Mouse (Mus musculus) midbrain, embryonic 14.5 days (tissue): Measurements from ENCODE around the gene BC048562. TPM values are rescaled to one million over a fixed set of nuclear protein-coding genes. Genes with fewer than 3 reads are reported as not detected.

ENCODE experiments used
- ATAC-seq: fragments of 200-750 bp; cut with Nextera tagmentation; 2 replicates; pipeline ENCODE4 v1.8.0; 2017; ENCODE audit warnings: moderate number of reproducible peaks, moderate library complexity; ENCODE audit not compliant: low FRiP score, low TSS enrichment
- DNase-seq: peaks from one replicate; pipeline ENCODE4 v3.0.0-alpha.2; 2015
- H3K27ac ChIP-seq: fragments of 300-500 bp; sonication (generic); replicated peaks from 2 replicates; pipeline ENCODE4 v1.5.1; 2014; ENCODE audit warnings: mild to moderate bottlenecking, low read depth, low read length, moderate library complexity
- H3K27me3 ChIP-seq: fragments of 300-500 bp; sonication (generic); 2 replicates; pipeline ENCODE4 v1.6.1; 2014; ENCODE audit warnings: low read length, control low read depth, mixed read lengths; ENCODE audit not compliant: control insufficient read depth, insufficient read depth
- H3K36me3 ChIP-seq: fragments of 300-500 bp; sonication (generic); 2 replicates; pipeline ENCODE4 v1.6.1; 2014; ENCODE audit warnings: low read length, control low read depth; ENCODE audit not compliant: control insufficient read depth, insufficient read depth
- H3K4me1 ChIP-seq: fragments of 300-500 bp; sonication (generic); 2 replicates; pipeline ENCODE4 v1.6.1; 2014; ENCODE audit warnings: mild to moderate bottlenecking, antibody characterized with exemption, low read length, control low read depth; ENCODE audit not compliant: control insufficient read depth, insufficient read depth
- H3K4me2 ChIP-seq: fragments of 300-500 bp; sonication (generic); 2 replicates; pipeline ENCODE4 v1.6.1; 2014; ENCODE audit warnings: mild to moderate bottlenecking, low read length, moderate library complexity
- H3K4me3 ChIP-seq: fragments of 300-500 bp; sonication (generic); replicated peaks from 2 replicates; pipeline ENCODE4 v1.5.1; 2014; ENCODE audit warnings: low read depth, low read length
- H3K9ac ChIP-seq: fragments of 300-500 bp; sonication (generic); replicated peaks from 2 replicates; pipeline ENCODE4 v1.6.1; 2014; ENCODE audit warnings: mild to moderate bottlenecking, low read length, moderate library complexity
- H3K9me3 ChIP-seq: fragments of 300-500 bp; sonication (generic); 2 replicates; pipeline ENCODE4 v1.6.1; 2016; ENCODE audit warnings: low read length, control low read depth, mixed read lengths; ENCODE audit not compliant: control insufficient read depth
- WGBS: fragments of 180-500 bp; shearing (Covaris S2); extraction: QIAGEN DNeasy Blood & Tissue Kit; methylation state at CpG from one replicate; pipeline ENCODE4 v1.1.7; 2014; 5-methylcytosine and 5-hydroxymethylcytosine counted together
- polyA plus RNA-seq: library from polyadenylated mRNA; unstranded; fragments of >200 nt; fragmentation: Nextera tagmentation; extraction: Ambion mirVana; gene quantifications from 2 replicates; pipeline ENCODE4 v1.2.1, GENCODE M21; 2014

BC048562 gene
- polyA plus RNA-seq, 1 experiment from 2014 or later = not detected

- no peak overlapping the region for H3K9ac ChIP-seq
- 93% methylated on average over 11 of the region's 11 CpGs for WGBS
These were observed 5.1 kb downstream of the BC048562 start for GRCm38 (mm10) chr9:108441236-108441919.

GRCm38 (mm10) chr9:108445125-108445524 lies 8.8 kb downstream of the BC048562 start:
- WGBS = 72% methylated on average over 9 of the region's 9 CpGs
- Histone ChIP-seq H3K27ac (no peak overlapping the region), H3K36me3 (peaks cover 17% of the 10 kb centered on the region), H3K4me2 (no peak overlapping the region), H3K4me1 (peaks cover 15% of the 10 kb centered on the region), H3K4me3 (no peak overlapping the region), H3K9ac (no peak overlapping the region), H3K9me3 (no peaks in the 10 kb centered on the region), H3K27me3 (no peaks in the 10 kb centered on the region)
- no peak for ATAC-seq
- no peak for DNase-seq

More at GRCm38 (mm10) chr9:108441236-108441919, 5.1 kb downstream of the BC048562 start:
- Histone ChIP-seq H3K4me3 (no peak overlapping the region), H3K9me3 (no peaks in the 10 kb centered on the region), H3K4me1 (no peaks in the 10 kb centered on the region), H3K27ac (no peak overlapping the region), H3K27me3 (no peaks in the 10 kb centered on the region), H3K4me2 (no peak overlapping the region), H3K36me3 (no peaks in the 10 kb centered on the region)
- ATAC-seq = no peak
- DNase-seq = no peak

GRCm38 (mm10) chr9:108449860-108450259 lies 13.6 kb downstream of the BC048562 start:
- Histone ChIP-seq H3K9ac (peak overlapping the region; percentile 75; the same call in 1 of the 2 replicates), H3K9me3 (no peaks in the 10 kb centered on the region), H3K27ac (peak overlapping the region; percentile 90), H3K4me1 (peaks cover 42% of the 10 kb centered on the region), H3K4me2 (peak overlapping the region; percentile 75), H3K27me3 (no peaks in the 10 kb centered on the region), H3K36me3 (peaks cover 17% of the 10 kb centered on the region), H3K4me3 (peak overlapping the region; percentile 60)
- ATAC-seq (peak; percentile 66), DNase-seq (peak; percentile 89)
- WGBS = 3% methylated on average over 4 of the region's 4 CpGs

- DNase-seq (peak; percentile 89), ATAC-seq (peak; percentile 72)
- H3K9me3 ChIP-seq = no peaks in the 10 kb centered on the region
- H3K36me3 ChIP-seq = peaks cover 17% of the 10 kb centered on the region
- peaks cover 42% of the 10 kb centered on the region for H3K4me1 ChIP-seq
- peak overlapping the region; percentile 60 for H3K4me3 ChIP-seq
- H3K4me2 ChIP-seq = peak overlapping the region; percentile 75
- H3K27ac ChIP-seq = peak overlapping the region; percentile 90
- WGBS = 40% methylated on average over 21 of the region's 21 CpGs
- no peaks in the 10 kb centered on the region for H3K27me3 ChIP-seq
- peak overlapping the region; percentile 75; the same call in 1 of the 2 replicates for H3K9ac ChIP-seq
These were observed 14.2 kb downstream of the BC048562 start for GRCm38 (mm10) chr9:108450292-108451169.

GRCm38 (mm10) chr9:108451170-108451493 lies 14.8 kb downstream of the BC048562 start:
- Histone ChIP-seq H3K4me3 (peak overlapping the region; percentile 60), H3K4me2 (peak overlapping the region; percentile 75), H3K9ac (peak overlapping the region; percentile 75; the same call in 1 of the 2 replicates), H3K27me3 (no peaks in the 10 kb centered on the region), H3K9me3 (no peaks in the 10 kb centered on the region), H3K36me3 (peaks cover 17% of the 10 kb centered on the region), H3K4me1 (peaks cover 42% of the 10 kb centered on the region), H3K27ac (peak overlapping the region; percentile 90)
- ATAC-seq (no peak; the same call in 1 of the 2 replicates), DNase-seq (no peak)
- 82% methylated on average over 6 of the region's 6 CpGs for WGBS

GRCm38 (mm10) chr9:108451519-108452160 lies 15.4 kb downstream of the BC048562 start:
- 48% methylated on average over 6 of the region's 6 CpGs for WGBS

GRCm38 (mm10) chr9:108452291-108452906 lies 16.1 kb downstream of the BC048562 start:
- ATAC-seq (peak; percentile 83), DNase-seq (peak; percentile 96)
- peaks cover 42% of the 10 kb centered on the region for H3K4me1 ChIP-seq
- H3K9ac ChIP-seq = peak overlapping the region; percentile 75
- H3K4me2 ChIP-seq = peak overlapping the region; percentile 75
- H3K4me3 ChIP-seq = peak overlapping the region; percentile 60
- WGBS = under 1% methylated on average over 40 of the region's 40 CpGs
- H3K27me3 ChIP-seq = no peaks in the 10 kb centered on the region
- H3K9me3 ChIP-seq = no peaks in the 10 kb centered on the region
- H3K36me3 ChIP-seq = peaks cover 17% of the 10 kb centered on the region
- peak overlapping the region; percentile 90 for H3K27ac ChIP-seq

More at GRCm38 (mm10) chr9:108451519-108452160, 15.4 kb downstream of the BC048562 start:
- Histone ChIP-seq H3K9ac (peak overlapping the region; percentile 75), H3K36me3 (peaks cover 17% of the 10 kb centered on the region), H3K27me3 (no peaks in the 10 kb centered on the region), H3K4me2 (peak overlapping the region; percentile 75), H3K4me3 (peak overlapping the region; percentile 60), H3K9me3 (no peaks in the 10 kb centered on the region), H3K27ac (peak overlapping the region; percentile 90), H3K4me1 (peaks cover 42% of the 10 kb centered on the region)
- DNase-seq (peak; percentile 37), ATAC-seq (no peak)

- ATAC-seq (0 out of 2 replicates have a peak, but pooled peaks have one; percentile 7), DNase-seq (no peak)
- Histone ChIP-seq H3K36me3 (peaks cover 12% of the 10 kb centered on the region), H3K27me3 (no peaks in the 10 kb centered on the region), H3K9ac (peak overlapping the region; percentile 75), H3K4me2 (peak overlapping the region; percentile 75), H3K4me1 (peaks cover 42% of the 10 kb centered on the region), H3K27ac (peak overlapping the region; percentile 90), H3K4me3 (peak overlapping the region; percentile 60), H3K9me3 (no peaks in the 10 kb centered on the region)
- 50% methylated on average over 6 of the region's 6 CpGs for WGBS
These were observed 16.6 kb downstream of the BC048562 start for GRCm38 (mm10) chr9:108452911-108453310.
